Mouse (Mus musculus) cerebellum, adult (tissue): ENCODE measurements around the gene Btg4.
"Not testable (repeated sequence)": the region's sequence is repeated elsewhere in the genome, so short reads cannot be mapped to it uniquely, and the experiment has no call there.

ENCODE experiments used
- ATAC-seq: cut with Nextera tagmentation; 2 replicates; pipeline ENCODE4 v1.9.2; 2017; ENCODE audit warnings: mild to moderate bottlenecking, moderate library complexity, mixed read lengths; ENCODE audit not compliant: insufficient number of reproducible peaks, low FRiP score, low TSS enrichment

Gene Btg4

GRCm38 (mm10) chr9:51076979-51077315 lies 16.2 kb downstream of the Btg4 start, which contains the start of gene Layn:
Layn (minus strand) TSS chr9:51077094.
- ATAC-seq, result no peak

GRCm38 (mm10) chr9:51081614-51082013 lies 20.9 kb downstream of the Btg4 start:
- ATAC-seq, result no peak

GRCm38 (mm10) chr9:51093697-51094096 lies 33.0 kb downstream of the Btg4 start:
- no peak for ATAC-seq

GRCm38 (mm10) chr9:51096306-51096705 lies 35.6 kb downstream of the Btg4 start:
- no peak for ATAC-seq

GRCm38 (mm10) chr9:51101756-51102425 lies 41.2 kb downstream of the Btg4 start, which contains the start of gene 4833427G06Rik:
4833427G06Rik (minus strand) TSS chr9:51102078.
- ATAC-seq, result no peak

- no peak for ATAC-seq
Observed at GRCm38 (mm10) chr9:51102963-51103807, 42.5 kb downstream of the Btg4 start.

- no peak; the same call in 1 of the 2 replicates for ATAC-seq
Observed at GRCm38 (mm10) chr9:51103808-51104514, 43.3 kb downstream of the Btg4 start.

GRCm38 (mm10) chr9:51105751-51106150 lies 45.0 kb downstream of the Btg4 start:
- no peak for ATAC-seq

GRCm38 (mm10) chr9:51114767-51115166 lies 54.1 kb downstream of the Btg4 start:
- no peak for ATAC-seq

GRCm38 (mm10) chr9:51136985-51137384 lies 76.3 kb downstream of the Btg4 start:
- ATAC-seq, result no peak

- ATAC-seq, result no peak
Observed at GRCm38 (mm10) chr9:51137432-51137831, 76.7 kb downstream of the Btg4 start.

- no peak for ATAC-seq
Observed at GRCm38 (mm10) chr9:51137836-51138235, 77.1 kb downstream of the Btg4 start.

- no peak for ATAC-seq
Observed at GRCm38 (mm10) chr9:51138301-51138700, 77.6 kb downstream of the Btg4 start.

GRCm38 (mm10) chr9:51139401-51139800 lies 78.7 kb downstream of the Btg4 start:
- not testable (repeated sequence) for ATAC-seq

GRCm38 (mm10) chr9:51140711-51141110 lies 80.0 kb downstream of the Btg4 start:
- no peak for ATAC-seq

- no peak for ATAC-seq
Observed at GRCm38 (mm10) chr9:51143437-51143836, 82.7 kb downstream of the Btg4 start.

- no peak for ATAC-seq
Observed at GRCm38 (mm10) chr9:51144218-51144617, 83.5 kb downstream of the Btg4 start.

- no peak for ATAC-seq
Observed at GRCm38 (mm10) chr9:51146496-51146895, 85.8 kb downstream of the Btg4 start.

GRCm38 (mm10) chr9:51147294-51147693 lies 86.6 kb downstream of the Btg4 start:
- no peak for ATAC-seq

- no peak for ATAC-seq
Observed at GRCm38 (mm10) chr9:51152079-51152752, 91.5 kb downstream of the Btg4 start.
